Mouse (Mus musculus) intestine, embryonic 15.5 days (tissue): ENCODE results near the gene Tas2r108. TPM values are rescaled to one million over a fixed set of nuclear protein-coding genes. Genes with fewer than 3 reads are reported as not detected.

Experiments used
- polyA plus RNA-seq: library from polyadenylated mRNA; unstranded; fragments of >200 nt; fragmentation: Nextera tagmentation; extraction: Ambion mirVana; gene quantifications from 2 replicates; pipeline ENCODE4 v1.2.1, GENCODE M21; 2015

Gene Tas2r108
- polyA plus RNA-seq, 1 experiment from 2014 or later: not detected

Other genes starting within 250 kb of the Tas2r108 start
- gene Agk, start 168.4 kb upstream of the Tas2r108 start, polyA plus RNA-seq: 35.4 and 37.9 TPM in 2 replicates
- gene E330009J07Rik, start 57.4 kb upstream of the Tas2r108 start, polyA plus RNA-seq: 8.8 and 9.5 TPM in 2 replicates
- 0.05 and 0.14 TPM in 2 replicates for gene Wee2, start 54.4 kb upstream of the Tas2r108 start, polyA plus RNA-seq
- gene Ssbp1, start 22.2 kb upstream of the Tas2r108 start, polyA plus RNA-seq: 157 and 160 TPM in 2 replicates
- not detected in 2 replicates for gene Tas2r137, start 2.3 kb upstream of the Tas2r108 start, polyA plus RNA-seq
- gene Prss37, start 26.0 kb downstream of the Tas2r108 start, polyA plus RNA-seq: not detected in 2 replicates
- 0.05 and 0.10 TPM in 2 replicates for gene Olfr461, start 61.5 kb downstream of the Tas2r108 start, polyA plus RNA-seq
- gene Olfr460, start 76.0 kb downstream of the Tas2r108 start, polyA plus RNA-seq: not detected in 2 replicates
- gene Clec5a, start 92.3 kb downstream of the Tas2r108 start, polyA plus RNA-seq: 0.91 and 1.0 TPM in 2 replicates
- 0.16 TPM in 1 of 2 replicates, not detected in the other for gene Tas2r138, start 119.8 kb downstream of the Tas2r108 start, polyA plus RNA-seq
- 33.7 and 37.0 TPM in 2 replicates for gene Mgam, start 135.3 kb downstream of the Tas2r108 start, polyA plus RNA-seq